Mouse (Mus musculus): ENCODE measurements at regions not wholly inside any gene's neighbourhood (a gene's known extent, or its start where the extent isn't known, plus 50 kb on each side); places are given as distances from the start of the nearest gene placed in this dataset.

DNA sequence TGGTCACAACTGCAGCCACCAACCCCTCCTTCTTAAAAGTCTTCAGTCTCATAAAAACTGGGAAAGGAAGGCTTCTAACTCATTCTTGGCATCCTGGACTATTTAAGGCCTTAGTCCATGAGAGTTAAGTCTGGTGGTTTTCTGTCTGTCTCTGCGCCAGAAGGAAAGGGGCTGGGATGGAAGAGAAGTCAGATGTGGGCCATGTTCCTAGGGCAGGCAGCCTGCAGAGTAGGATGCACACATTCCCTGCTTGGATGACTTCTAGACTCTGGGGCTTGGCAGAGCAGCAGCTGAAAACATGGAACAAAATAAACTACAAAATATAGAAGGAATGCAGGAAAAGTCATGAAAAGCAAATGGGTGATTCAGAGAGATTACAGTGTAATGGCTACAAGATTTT, 140.8 kb upstream of the Slit3 start:
- Histone ChIP-seq H3K36me3 (ENCODE audit: control insufficient read depth in 1 of 2, insufficient read depth in 2 of 2, low read length in 2 of 2) (no peaks in the 10 kb centered on the region), H3K9me3 (replicated peaks; ENCODE audit: insufficient read depth, low read length) (no peaks in the 10 kb centered on the region), H3K27ac (ENCODE audit: control insufficient read depth, low read depth, low read length) (no peak overlapping the region), H3K79me2 (ENCODE audit: control insufficient read depth, insufficient read depth, low read length, poor library complexity) (no peaks in the 10 kb centered on the region), H3K27me3 (ENCODE audit: control insufficient read depth in 1 of 2, insufficient read depth in 2 of 2, low read length in 2 of 2) (no peaks in the 10 kb centered on the region), H3K4me1 (ENCODE audit: control insufficient read depth in 1 of 2, insufficient read depth in 2 of 2, low read length in 2 of 2) (no peaks in the 10 kb centered on the region), H3K9ac (ENCODE audit: control insufficient read depth, low read depth, low read length, poor library complexity, severe bottlenecking) (no peak overlapping the region), H3K4me3 (ENCODE audit: control insufficient read depth in 1 of 2, insufficient read depth in 1 of 2, low read depth in 2 of 2, low read length in 2 of 2) (no peak overlapping the region)
- no peak for DNase-seq (ENCODE audit: low read depth, low spot score)
- TF ChIP-seq SIN3A (IDR thresholded peaks at IDR 0.05; ENCODE audit: low read length) (no peak), TAL1 (IDR thresholded peaks at IDR 0.05; ENCODE audit: low read length) (no peak)

DNA sequence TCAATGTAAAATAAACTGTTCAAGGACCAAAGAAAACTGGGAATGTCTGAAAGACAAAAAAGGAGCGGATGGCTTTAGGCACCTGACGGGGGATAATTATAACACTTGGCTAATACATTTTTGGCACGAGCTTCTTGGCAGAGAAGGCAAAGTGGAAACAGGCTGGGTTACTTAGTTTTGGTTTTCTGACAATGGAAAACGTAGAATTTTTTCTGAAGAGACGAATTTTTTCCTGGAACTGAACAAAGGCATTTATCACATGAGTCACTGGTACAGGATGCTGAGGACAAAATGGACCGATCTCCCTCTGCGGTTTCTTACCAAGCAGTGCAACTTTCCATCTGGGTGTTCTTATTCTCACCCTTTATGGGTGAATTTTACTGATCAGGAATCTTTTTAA, 143.2 kb upstream of the Slit3 start:
- Histone ChIP-seq H3K9ac (ENCODE audit: control insufficient read depth, low read depth, low read length, poor library complexity, severe bottlenecking) (no peak overlapping the region), H3K27ac (ENCODE audit: control insufficient read depth, low read depth, low read length) (no peak overlapping the region), H3K4me1 (ENCODE audit: control insufficient read depth in 1 of 2, insufficient read depth in 2 of 2, low read length in 2 of 2) (no peaks in the 10 kb centered on the region), H3K27me3 (ENCODE audit: control insufficient read depth in 1 of 2, insufficient read depth in 2 of 2, low read length in 2 of 2) (no peaks in the 10 kb centered on the region), H3K4me3 (ENCODE audit: control insufficient read depth in 1 of 2, insufficient read depth in 1 of 2, low read depth in 2 of 2, low read length in 2 of 2) (no peak overlapping the region), H3K79me2 (ENCODE audit: control insufficient read depth, insufficient read depth, low read length, poor library complexity) (no peaks in the 10 kb centered on the region), H3K9me3 (replicated peaks; ENCODE audit: insufficient read depth, low read length) (no peaks in the 10 kb centered on the region), H3K36me3 (ENCODE audit: control insufficient read depth in 1 of 2, insufficient read depth in 2 of 2, low read length in 2 of 2) (no peaks in the 10 kb centered on the region)
- no peak for DNase-seq (ENCODE audit: low read depth, low spot score)
- TF ChIP-seq MAZ (IDR thresholded peaks at IDR 0.05; ENCODE audit: low read depth, low read length) (no peak), RCOR1 (IDR thresholded peaks at IDR 0.05; ENCODE audit: low read depth, low read length) (no peak), SMC3 (IDR thresholded peaks at IDR 0.05; ENCODE audit: low read depth, low read length) (no peak), UBTF (IDR thresholded peaks at IDR 0.05; ENCODE audit: borderline replicate concordance, insufficient read depth, low read depth, low read length) (no peak), POLR2A (IDR thresholded peaks at IDR 0.05; ENCODE audit: control insufficient read depth in 1 of 2, insufficient read depth in 1 of 2, low read depth in 1 of 2, low read length in 2 of 2, poor library complexity in 1 of 2) (no peak), CTCF (IDR thresholded peaks at IDR 0.05 in 2 of 3, conservative IDR thresholded peaks at IDR 0.05 in 1 of 3; ENCODE audit: control insufficient read depth in 1 of 3, insufficient read depth in 1 of 3, low read depth in 2 of 3, low read length in 3 of 3, poor library complexity in 1 of 3, severe bottlenecking in 1 of 3) (no peak), TBP (IDR thresholded peaks at IDR 0.05; ENCODE audit: low read depth, low read length) (no peak)

DNA sequence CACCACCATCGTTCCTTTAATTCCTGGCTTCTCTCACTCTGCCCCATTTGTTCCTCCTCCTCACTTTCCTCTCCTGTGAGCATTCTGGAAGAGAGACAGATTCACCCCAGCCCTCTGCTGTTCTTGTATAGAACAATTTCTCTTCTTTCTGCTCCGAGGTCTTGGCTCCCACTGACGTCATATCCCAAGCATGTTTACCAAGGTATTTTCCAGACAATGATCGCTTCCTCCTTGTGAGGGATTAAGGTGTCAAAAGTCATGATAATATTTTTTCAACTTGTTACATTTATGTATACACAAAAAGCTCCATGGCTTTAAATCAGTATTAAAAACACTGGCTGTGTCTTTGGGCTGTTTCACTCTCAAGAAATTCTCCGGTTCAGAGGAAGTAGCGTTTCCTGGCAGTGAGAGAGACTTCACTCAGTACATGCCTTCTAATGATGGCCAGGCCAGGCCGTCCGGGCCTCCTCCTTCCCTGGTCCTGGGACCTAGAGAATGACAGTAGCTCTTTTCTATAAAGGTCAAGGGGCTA, 142.4 kb upstream of the Spdl1 start:
- no peak overlapping the region for H3K4me3 ChIP-seq (ENCODE audit: control insufficient read depth in 1 of 2, insufficient read depth in 1 of 2, low read depth in 2 of 2, low read length in 2 of 2)
- H3K9me3 ChIP-seq (replicated peaks; ENCODE audit: insufficient read depth, low read length), result no peaks in the 10 kb centered on the region
- no peaks in the 10 kb centered on the region for H3K79me2 ChIP-seq (ENCODE audit: control insufficient read depth, insufficient read depth, low read length, poor library complexity)
- no peaks in the 10 kb centered on the region for H3K27me3 ChIP-seq (ENCODE audit: control insufficient read depth in 1 of 2, insufficient read depth in 2 of 2, low read length in 2 of 2)
- no peaks in the 10 kb centered on the region for H3K4me1 ChIP-seq (ENCODE audit: control insufficient read depth in 1 of 2, insufficient read depth in 2 of 2, low read length in 2 of 2)
- H3K9ac ChIP-seq (ENCODE audit: control insufficient read depth, low read depth, low read length, poor library complexity, severe bottlenecking), result no peak overlapping the region
- no peaks in the 10 kb centered on the region for H3K36me3 ChIP-seq (ENCODE audit: control insufficient read depth in 1 of 2, insufficient read depth in 2 of 2, low read length in 2 of 2)
- H3K27ac ChIP-seq (ENCODE audit: control insufficient read depth, low read depth, low read length), result no peak overlapping the region
- no peak for DNase-seq (ENCODE audit: low read depth, low spot score)
- no peak for TF ChIP-seq BHLHE40 (IDR thresholded peaks at IDR 0.05; ENCODE audit: borderline replicate concordance, low read depth, low read length)

DNA sequence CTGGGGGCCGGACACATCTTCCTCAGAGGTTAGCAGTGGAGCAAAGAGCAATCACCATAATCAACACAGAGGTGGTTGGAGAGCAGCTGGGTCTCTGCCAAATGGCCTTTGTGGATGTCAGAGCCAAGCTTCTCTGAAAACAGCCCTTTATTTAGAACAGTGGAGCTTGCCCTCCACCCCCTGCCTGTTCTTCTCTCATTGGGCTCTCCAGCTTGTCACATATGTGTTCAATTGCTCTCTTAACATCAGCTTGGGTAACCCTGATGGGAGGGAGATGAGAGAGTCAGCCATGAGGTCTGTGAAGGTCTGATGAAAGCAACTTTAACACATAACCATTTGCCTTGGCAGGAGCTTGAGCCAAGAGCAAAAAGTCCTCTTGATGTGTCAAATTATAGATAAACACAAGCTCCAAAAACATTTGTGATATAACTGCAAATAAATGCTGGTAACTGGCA, 140.1 kb upstream of the Spdl1 start:
- no peak for TF ChIP-seq RCOR1 (IDR thresholded peaks at IDR 0.05; ENCODE audit: low read depth, low read length)
- Histone ChIP-seq H3K4me3 (ENCODE audit: control insufficient read depth in 1 of 2, insufficient read depth in 1 of 2, low read depth in 2 of 2, low read length in 2 of 2) (no peak overlapping the region), H3K27ac (ENCODE audit: control insufficient read depth, low read depth, low read length) (no peak overlapping the region), H3K9me3 (replicated peaks; ENCODE audit: insufficient read depth, low read length) (no peaks in the 10 kb centered on the region), H3K79me2 (ENCODE audit: control insufficient read depth, insufficient read depth, low read length, poor library complexity) (no peaks in the 10 kb centered on the region), H3K4me1 (ENCODE audit: control insufficient read depth in 1 of 2, insufficient read depth in 2 of 2, low read length in 2 of 2) (no peaks in the 10 kb centered on the region), H3K27me3 (ENCODE audit: control insufficient read depth in 1 of 2, insufficient read depth in 2 of 2, low read length in 2 of 2) (no peaks in the 10 kb centered on the region), H3K36me3 (ENCODE audit: control insufficient read depth in 1 of 2, insufficient read depth in 2 of 2, low read length in 2 of 2) (no peaks in the 10 kb centered on the region), H3K9ac (ENCODE audit: control insufficient read depth, low read depth, low read length, poor library complexity, severe bottlenecking) (no peak overlapping the region)
- no peak for DNase-seq (ENCODE audit: low read depth, low spot score)
